Mouse (Mus musculus) G1E-ER4 (cell line): ENCODE results near the gene Crtam. TPM values are rescaled to one million over a fixed set of nuclear protein-coding genes. Genes with fewer than 3 reads are reported as not detected.

Source experiments
- GATA1 ChIP-seq: IDR thresholded peaks from one replicate; pipeline ENCODE4 v1.8.0; 2012; ENCODE audit warnings: low read length, inconsistent platforms
- polyA plus RNA-seq: library from polyadenylated mRNA; stranded (reverse); fragments of >175 nt; gene quantifications from 2 replicates; pipeline ENCODE4 v1.2.3, GENCODE M21; 2012

Gene Crtam
- polyA plus RNA-seq: 0.02 TPM in 1 of 2 replicates, not detected in the other

GRCm38 (mm10) chr9:41004415-41004814 lies at the start of gene Crtam:
Crtam (minus strand) TSS chr9:41004628.
- no peak for TF ChIP-seq GATA1

GRCm38 (mm10) chr9:41054166-41054565 lies 49.7 kb upstream of the Crtam start:
- no peak for TF ChIP-seq GATA1

GRCm38 (mm10) chr9:41053478-41053877 lies 49.0 kb upstream of the Crtam start:
- no peak for TF ChIP-seq GATA1

- no peak for TF ChIP-seq GATA1
Observed at GRCm38 (mm10) chr9:41051080-41051932, 46.9 kb upstream of the Crtam start.

GRCm38 (mm10) chr9:41050331-41051079 lies 46.1 kb upstream of the Crtam start:
- no peak for TF ChIP-seq GATA1

- TF ChIP-seq GATA1: no peak
Observed at GRCm38 (mm10) chr9:41049282-41049681, 44.9 kb upstream of the Crtam start.

GRCm38 (mm10) chr9:41048820-41049219 lies 44.4 kb upstream of the Crtam start:
- no peak for TF ChIP-seq GATA1

- no peak for TF ChIP-seq GATA1
Observed at GRCm38 (mm10) chr9:41048216-41048615, 43.8 kb upstream of the Crtam start.

- TF ChIP-seq GATA1: no peak
Observed at GRCm38 (mm10) chr9:41047654-41048053, 43.2 kb upstream of the Crtam start.

- TF ChIP-seq GATA1: no peak
Observed at GRCm38 (mm10) chr9:41044626-41045025, 40.2 kb upstream of the Crtam start.

- TF ChIP-seq GATA1: no peak
Observed at GRCm38 (mm10) chr9:41043641-41044040, 39.2 kb upstream of the Crtam start.

- no peak for TF ChIP-seq GATA1
Observed at GRCm38 (mm10) chr9:41041404-41041803, 37.0 kb upstream of the Crtam start.

- no peak for TF ChIP-seq GATA1
Observed at GRCm38 (mm10) chr9:41038150-41038664, 33.8 kb upstream of the Crtam start.

GRCm38 (mm10) chr9:41031590-41032489 lies 27.4 kb upstream of the Crtam start:
- TF ChIP-seq GATA1: no peak

- no peak for TF ChIP-seq GATA1
Observed at GRCm38 (mm10) chr9:41029827-41030226, 25.4 kb upstream of the Crtam start.
